Mouse (Mus musculus): Measurements from ENCODE around the gene Scrn3. TPM values are rescaled to one million over a fixed set of nuclear protein-coding genes. Genes with fewer than 3 reads are reported as not detected.

The Scrn3 gene
- polyA plus RNA-seq (2017; shearing (Covaris generic)): 18.3 TPM

DNA sequence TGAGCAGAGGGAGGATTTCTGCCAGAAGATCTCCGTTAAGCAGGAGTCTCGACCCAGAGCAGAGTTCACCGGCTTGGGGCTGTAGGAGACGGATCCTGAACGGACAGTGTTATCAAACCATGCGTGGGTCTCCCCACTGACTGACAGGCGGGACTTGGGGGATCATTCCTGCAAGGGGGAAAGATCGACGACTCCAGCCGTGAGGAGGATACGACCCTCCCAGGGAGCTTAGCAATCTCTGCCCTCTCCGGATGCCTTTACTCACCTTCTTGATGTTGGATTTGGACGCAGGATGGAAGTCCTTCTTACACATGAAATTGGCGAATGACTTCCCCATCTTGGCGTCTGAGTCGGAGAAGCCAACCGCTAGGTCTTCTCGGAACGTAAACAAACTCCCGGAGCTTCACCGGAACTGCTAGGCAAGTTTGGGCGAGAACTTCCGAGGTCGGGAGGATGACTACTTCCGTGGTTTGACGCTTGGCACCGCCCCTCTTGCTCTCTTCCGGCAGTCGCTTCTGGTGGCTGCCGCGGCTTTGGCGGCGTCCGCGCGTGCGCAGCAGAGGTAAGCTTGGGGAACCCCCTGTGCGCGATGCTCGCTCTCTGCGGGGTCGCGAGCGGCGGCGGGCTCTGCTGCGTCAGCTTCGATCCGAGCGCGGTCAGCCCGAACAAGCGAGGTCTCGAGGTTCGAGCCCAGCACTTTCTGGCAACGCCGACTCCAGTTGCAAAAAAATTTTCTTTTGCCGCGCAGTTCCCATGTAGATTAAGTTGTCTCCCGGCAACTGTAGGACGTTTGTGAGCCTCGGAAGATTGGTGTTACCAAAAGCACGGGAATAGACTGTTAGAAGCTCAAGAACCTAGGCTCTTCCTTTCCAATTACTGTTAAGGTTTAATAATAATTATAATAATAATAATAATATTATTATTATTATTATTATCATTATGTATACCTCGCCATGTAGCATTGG, at the start of gene Scrn3, which contains the start of gene Cir1:
TSS of gene Scrn3 (plus strand) at position 450 of the 965 bp plus-strand sequence.
TSS of gene Cir1 (minus strand) at position 550 of the 965 bp plus-strand sequence.

DNA sequence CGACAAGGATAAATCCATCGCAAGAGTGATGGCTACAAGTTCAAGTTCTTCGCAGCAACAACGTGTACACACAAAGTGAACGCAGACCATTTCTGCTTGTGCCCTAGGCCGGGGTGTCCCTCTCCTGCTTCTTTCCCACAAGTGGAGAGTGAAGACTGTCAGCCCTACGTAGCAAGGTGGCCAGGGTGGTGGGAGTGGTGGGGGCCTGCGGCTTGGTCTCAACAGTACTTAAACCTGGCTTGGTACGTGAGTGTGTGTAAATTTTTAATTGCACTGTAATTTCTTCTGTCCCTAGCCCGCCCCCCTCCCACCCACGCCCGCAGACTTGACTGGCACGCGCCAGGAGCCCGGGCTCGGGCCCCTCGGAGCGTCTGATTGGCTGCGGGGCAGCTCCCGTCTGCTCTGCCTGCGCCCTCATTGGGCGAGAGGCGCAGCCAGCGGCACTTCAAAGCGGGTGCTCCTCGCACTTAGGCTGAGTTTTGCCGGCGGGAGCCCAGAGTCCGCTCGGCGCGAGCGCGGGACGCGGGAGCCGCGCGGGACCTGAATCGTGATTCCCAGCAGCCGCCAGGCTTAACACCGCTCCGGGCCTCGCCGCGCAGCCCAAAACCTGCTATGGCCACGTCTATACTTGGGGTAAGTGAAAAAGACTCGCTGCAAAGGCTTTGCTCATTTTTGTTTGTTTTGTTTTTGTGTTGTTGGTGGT, 40.8 kb upstream of the Scrn3 start, which contains the start of gene Sp9:
TSS of gene Sp9 (plus strand) at position 467 of the 703 bp plus-strand sequence.

DNA sequence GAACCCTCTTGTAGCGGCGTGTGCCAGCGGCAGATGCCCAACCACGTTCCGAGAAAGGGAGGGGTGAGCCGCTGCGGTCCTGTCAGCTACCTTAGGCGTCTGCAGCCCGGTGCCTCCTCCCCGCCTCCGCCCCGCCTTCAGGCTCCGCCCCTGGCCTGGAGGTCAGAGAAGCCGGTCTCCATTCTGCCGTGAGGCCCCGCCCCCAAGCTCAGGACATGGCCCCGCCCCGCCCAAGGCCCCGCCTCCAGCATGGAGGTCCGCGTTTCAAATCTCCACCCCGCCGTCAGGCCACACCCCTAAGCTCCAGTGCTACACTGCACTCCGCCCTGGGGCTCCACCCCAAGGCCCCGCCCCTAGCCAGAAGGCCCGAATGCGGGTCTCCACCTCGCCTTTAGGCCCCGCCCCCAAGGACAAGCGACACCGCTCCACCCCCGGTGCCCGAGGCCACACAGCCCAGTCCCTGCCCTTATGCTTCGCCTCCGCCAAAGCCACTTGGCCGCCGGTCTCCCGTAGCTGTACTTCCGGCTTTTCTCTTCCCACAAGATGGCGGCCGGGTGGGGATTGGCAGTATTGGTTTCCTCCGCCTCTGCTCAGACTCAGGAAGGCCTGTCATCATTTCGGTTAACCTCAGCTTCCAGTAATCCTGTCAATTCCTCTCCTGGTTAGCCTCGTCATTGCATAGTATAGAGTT, 74.1 kb downstream of the Scrn3 start, which contains the start of gene Gpr155:
TSS of gene Gpr155 (minus strand) at position 217 of the 691 bp plus-strand sequence.

Other genes with a start within 250 kb of the Scrn3 start
- 39.1 TPM for gene Ola1, start 93.7 kb upstream of the Scrn3 start, polyA plus RNA-seq (2017; shearing (Covaris generic))
- gene Sp9, start 40.7 kb upstream of the Scrn3 start, polyA plus RNA-seq (2017; shearing (Covaris generic)): not detected
- gene Cir1, start 100 bp downstream of the Scrn3 start, polyA plus RNA-seq (2017; shearing (Covaris generic)): 36.9 TPM
- gene Gpr155, start 74.0 kb downstream of the Scrn3 start, polyA plus RNA-seq (2017; shearing (Covaris generic)): 34.3 TPM
- 108 TPM for gene Wipf1, start 217.1 kb downstream of the Scrn3 start, polyA plus RNA-seq (2017; shearing (Covaris generic))

Data from effector memory CD4-positive, alpha-beta T cell, adult 5 months (primary cell).